Mouse (Mus musculus) right cerebral cortex, postnatal 10 days (tissue): ENCODE results near the gene Cys1.
A peak's percentile ranks its signal among the peaks of the same experiment; 100 is the strongest.
"Not testable (repeated sequence)": the region's sequence is repeated elsewhere in the genome, so short reads cannot be mapped to it uniquely, and the experiment has no call there.

Experiments used
- DNase-seq, 2 experiments: peaks; one replicate each; pipeline ENCODE4 v3.0.0; 2021; ENCODE audit warnings: low spot score in 2 of 2

Gene Cys1

DNA sequence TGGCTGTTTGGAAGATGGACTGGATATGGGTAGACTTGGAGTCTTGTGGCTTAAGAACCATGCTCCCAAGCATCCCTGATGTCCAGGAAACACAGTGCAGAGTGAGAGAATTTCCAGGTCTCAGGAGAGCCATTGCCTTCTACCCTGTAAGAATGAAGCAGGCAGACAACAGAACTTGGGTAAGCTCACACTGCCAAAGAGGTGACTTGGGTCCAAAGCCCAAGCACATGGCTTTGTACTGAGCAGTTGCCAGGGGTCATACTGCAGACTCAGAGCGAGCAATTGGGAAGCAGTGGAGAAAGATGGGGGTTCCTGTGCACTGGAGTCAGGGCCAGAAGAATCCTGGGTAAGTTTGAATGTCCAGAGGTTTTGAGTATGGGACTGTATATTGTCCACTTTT, 33.5 kb downstream of the Cys1 start:
- DNase-seq, result no peak

GRCm38 (mm10) chr12:24645901-24646300, 35.7 kb downstream of the Cys1 start:
- DNase-seq, result no peak

GRCm38 (mm10) chr12:24644125-24644571, 37.5 kb downstream of the Cys1 start:
- no peak for DNase-seq

DNA sequence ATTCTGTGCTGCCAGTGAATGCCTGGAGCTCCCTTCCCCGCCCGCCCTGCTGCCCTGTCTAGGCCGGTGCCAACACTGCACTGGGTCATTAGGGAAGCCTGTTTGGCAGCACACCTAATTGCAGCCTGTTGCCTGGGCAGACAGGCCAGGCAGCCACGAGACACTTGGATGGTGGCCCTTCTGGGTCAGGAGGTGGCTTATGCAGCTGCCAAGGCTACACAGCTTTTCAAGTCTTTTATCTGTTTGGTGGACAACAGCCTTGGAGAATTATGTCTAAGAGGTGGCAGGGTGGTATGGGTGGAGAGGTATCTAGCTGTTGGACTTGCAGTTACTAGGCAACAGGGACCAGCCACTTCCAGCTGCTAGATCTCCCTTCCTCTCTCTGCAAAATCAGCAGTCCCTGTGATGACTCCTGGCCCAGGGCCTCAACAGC, 39.2 kb downstream of the Cys1 start:
- DNase-seq, result peak; percentile 87 to 89

DNA sequence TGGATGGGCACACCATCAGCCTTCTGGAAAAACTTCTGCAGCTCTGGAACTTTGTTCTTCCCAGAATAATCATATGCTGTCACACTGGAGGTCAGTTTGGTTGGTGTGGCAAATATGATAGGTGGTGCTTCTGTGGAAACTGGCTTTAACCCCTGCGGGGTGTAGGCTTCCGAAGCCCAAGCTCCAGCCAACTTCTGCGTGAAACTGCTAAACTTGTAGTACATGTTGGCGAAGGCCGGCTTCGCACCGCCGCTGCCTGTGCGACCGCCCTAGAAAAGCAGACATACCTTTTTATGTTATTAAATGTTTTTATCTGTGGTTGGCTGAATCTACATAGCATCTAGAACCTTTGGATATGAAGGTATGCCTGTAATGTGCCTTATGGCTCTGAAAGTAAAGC, 42.8 kb downstream of the Cys1 start:
- DNase-seq, result not testable (repeated sequence)

DNA sequence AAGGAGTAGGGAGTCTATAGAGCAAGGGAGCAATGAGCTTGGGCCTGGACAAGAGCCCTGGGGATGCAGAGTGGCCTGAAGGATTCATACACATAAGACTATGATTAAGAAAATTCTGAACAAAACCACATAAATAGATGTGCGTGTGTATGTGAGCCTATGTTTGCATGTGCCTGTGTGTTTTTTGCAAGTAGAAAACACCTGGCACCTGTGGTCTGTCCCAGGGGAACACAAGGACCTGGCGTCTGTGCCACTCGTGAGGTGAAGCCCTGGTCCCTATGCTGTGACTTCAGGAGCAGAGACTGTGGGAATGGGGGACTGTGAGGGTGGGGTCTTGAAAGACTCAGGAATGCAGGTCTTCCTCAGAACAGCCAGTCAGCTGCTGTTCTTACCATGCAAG, 47.0 kb downstream of the Cys1 start:
- no peak for DNase-seq

DNA sequence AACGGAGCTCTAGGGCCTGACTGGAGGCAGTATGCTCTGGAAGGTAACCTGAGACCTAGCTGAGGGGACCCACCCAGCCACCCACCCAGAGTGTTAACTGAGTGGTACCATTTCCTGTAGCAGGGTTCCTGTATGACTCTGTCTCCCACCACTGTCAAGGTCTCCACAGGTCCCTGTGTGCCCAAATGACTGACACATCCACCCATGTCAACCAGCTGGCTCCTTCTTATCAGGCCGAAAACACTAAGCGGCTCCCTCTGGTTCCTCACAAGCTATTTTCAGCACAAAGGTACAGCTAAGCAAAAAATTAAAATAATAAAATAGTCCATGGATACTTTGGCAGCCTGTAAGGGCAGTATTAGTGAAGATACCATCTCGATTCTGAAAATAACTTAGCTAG, 47.4 kb downstream of the Cys1 start:
- no peak for DNase-seq

DNA sequence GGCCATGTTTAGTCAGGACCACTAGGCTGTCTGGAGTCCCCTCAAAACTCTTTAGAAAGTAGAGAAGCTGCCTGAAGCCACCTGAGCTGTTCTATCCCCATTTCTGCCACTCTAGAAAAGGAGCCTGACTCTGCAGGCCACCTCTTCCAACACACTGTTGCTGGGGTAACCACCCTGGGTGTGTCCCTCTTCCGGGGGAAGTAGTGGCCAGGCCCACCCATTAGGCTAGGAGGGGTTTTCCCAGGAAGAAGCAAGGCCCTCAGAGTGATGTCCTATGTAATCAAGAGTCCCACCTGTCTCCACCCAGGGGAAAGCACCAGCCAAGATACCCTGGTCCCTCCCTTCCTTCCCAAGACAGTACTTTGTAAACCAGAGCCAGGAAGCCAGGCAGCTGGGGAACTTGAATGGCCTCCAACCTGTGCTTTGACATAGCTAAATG, 47.8 kb downstream of the Cys1 start:
- no peak for DNase-seq

- DNase-seq, result no peak
Observed at GRCm38 (mm10) chr12:24632404-24632803, 49.2 kb downstream of the Cys1 start.

GRCm38 (mm10) chr12:24630220-24630619, 51.4 kb downstream of the Cys1 start:
- DNase-seq, result no peak

DNA sequence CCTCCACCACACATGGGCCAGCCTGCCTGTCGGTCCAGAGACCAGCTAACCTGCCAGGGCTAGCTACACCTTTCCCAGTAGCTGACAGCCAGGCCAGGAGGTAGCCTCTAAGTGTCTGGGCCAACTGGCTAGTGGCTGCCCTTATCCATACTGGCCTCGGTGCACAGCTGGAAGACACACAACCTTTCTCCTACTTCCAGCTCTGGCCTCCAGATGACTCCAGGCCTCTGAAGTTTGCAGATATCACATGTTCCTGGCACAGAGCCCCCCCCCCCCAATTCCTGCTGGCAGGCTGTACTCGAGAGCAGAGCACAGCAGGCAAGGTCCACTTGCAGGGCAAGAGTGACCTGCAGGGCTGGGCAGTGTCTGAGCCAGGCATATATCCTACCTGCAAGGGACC, 54.4 kb downstream of the Cys1 start:
- DNase-seq, result no peak

DNA sequence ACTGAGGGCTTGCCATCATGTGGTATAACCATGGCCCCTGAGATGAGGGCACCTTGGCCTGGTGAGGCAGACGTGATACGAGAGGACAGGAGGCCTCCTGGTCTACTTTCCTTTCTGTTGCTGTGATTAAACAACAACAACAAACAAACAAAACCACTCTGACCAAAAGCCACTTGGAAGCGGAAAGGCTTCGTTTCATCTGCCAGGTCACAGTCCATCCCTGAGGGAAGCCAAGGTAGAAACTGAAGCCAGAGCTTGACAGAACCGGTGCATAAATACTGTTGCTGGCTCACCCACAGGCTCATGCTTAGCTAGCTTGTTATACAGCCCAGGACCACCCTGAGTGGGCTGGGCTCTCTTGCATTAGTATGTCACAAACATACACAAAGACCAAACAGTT, 55.2 kb downstream of the Cys1 start:
- DNase-seq, result no peak

- no peak for DNase-seq
Observed at GRCm38 (mm10) chr12:24623486-24624251, 57.9 kb downstream of the Cys1 start.

- DNase-seq, result no peak
Observed at GRCm38 (mm10) chr12:24619436-24619835, 62.2 kb downstream of the Cys1 start.
